Mouse (Mus musculus): ENCODE measurements at regions not wholly inside any gene's neighbourhood (a gene's known extent, or its start where the extent isn't known, plus 50 kb on each side); places are given as distances from the start of the nearest gene placed in this dataset.

DNA sequence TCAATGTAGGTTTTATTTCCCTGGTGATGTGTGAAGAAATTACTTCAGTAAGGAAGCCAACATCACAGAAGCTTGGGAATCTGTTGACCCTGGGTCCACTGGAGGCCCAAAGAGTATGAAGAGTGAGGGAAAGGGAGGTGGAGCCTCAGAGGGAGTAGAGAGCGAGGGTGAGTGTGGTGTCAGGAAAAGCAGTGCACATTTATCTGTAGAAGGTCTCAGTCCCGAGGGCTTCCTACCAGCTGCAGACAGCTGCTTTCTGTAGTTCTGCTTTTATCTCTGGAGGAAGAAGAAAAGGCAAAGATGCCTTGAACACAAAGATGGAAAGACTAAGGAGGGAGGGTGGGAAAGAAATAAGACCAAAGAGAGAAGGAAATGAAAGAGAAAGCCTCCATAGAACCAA lies 133.5 kb downstream of the Emp1 start:
- TF ChIP-seq POLR2A (IDR thresholded peaks at IDR 0.05; ENCODE audit: control insufficient read depth, low read depth, low read length) (no peak), CTCF (IDR thresholded peaks at IDR 0.05; ENCODE audit: control insufficient read depth, insufficient read depth, insufficient replicate concordance, low read depth, low read length) (no peak)
- H3K36me3 ChIP-seq (ENCODE audit: control insufficient read depth, insufficient read depth, low read length): no peaks in the 10 kb centered on the region

DNA sequence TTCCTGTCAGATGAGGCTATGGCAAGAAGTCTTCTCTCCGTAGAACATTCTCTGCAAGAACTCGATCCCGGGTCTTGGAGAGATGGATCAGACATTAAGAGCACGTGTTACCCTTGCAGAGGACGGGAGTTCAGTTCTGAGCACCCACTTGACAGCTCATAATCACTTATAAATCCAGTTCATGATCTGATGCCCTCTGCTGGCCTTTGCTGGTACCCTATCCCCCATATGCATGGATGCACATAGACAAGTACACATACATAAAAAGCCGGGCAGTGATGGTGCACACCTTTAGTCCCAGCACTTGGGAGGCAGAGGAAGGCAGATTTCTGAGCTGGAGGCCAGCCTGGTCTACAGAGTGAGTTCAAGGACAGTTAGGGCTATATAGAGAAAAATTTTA lies 136.2 kb downstream of the Emp1 start:
- Histone ChIP-seq H3K36me3 (ENCODE audit: control insufficient read depth, insufficient read depth, low read length) (no peaks in the 10 kb centered on the region), H3K4me1 (ENCODE audit: control insufficient read depth, insufficient read depth, low read length) (no peaks in the 10 kb centered on the region), H3K27ac (ENCODE audit: control insufficient read depth, insufficient read depth, low read depth, low read length) (no peak overlapping the region), H3K4me3 (ENCODE audit: control insufficient read depth, low read depth, low read length) (no peak overlapping the region), H3K27me3 (ENCODE audit: control insufficient read depth, insufficient read depth, low read length) (no peaks in the 10 kb centered on the region)
- TF ChIP-seq POLR2A (IDR thresholded peaks at IDR 0.05; ENCODE audit: control insufficient read depth, low read depth, low read length): no peak
- no peak for TF ChIP-seq CTCF (IDR thresholded peaks at IDR 0.05; ENCODE audit: control insufficient read depth, insufficient read depth, insufficient replicate concordance, low read depth, low read length)

More for the DNA sequence above, 133.5 kb downstream of the Emp1 start:
- H3K4me1 ChIP-seq (ENCODE audit: control insufficient read depth, insufficient read depth, low read length): no peaks in the 10 kb centered on the region
- H3K27ac ChIP-seq (ENCODE audit: control insufficient read depth, insufficient read depth, low read depth, low read length): no peak overlapping the region
- no peak overlapping the region for H3K4me3 ChIP-seq (ENCODE audit: control insufficient read depth, low read depth, low read length)
- no peaks in the 10 kb centered on the region for H3K27me3 ChIP-seq (ENCODE audit: control insufficient read depth, insufficient read depth, low read length)

DNA sequence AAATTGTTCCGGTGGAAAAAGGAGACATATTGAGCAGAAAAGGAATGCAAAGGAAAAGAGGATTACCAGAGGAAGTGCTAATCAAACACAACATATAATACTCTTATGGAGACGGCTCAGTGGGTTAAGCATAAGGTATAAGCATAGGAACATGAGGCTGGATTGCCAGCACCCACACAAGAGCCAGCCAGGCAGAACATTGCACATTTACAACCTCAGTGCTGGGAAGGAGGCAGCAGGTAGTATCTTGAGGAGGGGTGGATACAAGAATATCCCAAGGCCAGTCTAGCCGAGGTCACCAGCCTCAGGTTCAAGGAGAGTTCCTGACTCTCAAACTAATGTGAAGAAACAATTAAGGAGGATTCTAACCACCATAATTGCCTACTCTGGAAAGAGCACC lies 138.0 kb downstream of the Emp1 start:
- H3K4me3 ChIP-seq (ENCODE audit: control insufficient read depth, low read depth, low read length): no peak overlapping the region
- TF ChIP-seq CTCF (IDR thresholded peaks at IDR 0.05; ENCODE audit: control insufficient read depth, insufficient read depth, insufficient replicate concordance, low read depth, low read length) (no peak), POLR2A (IDR thresholded peaks at IDR 0.05; ENCODE audit: control insufficient read depth, low read depth, low read length) (no peak)
- no peak overlapping the region for H3K27ac ChIP-seq (ENCODE audit: control insufficient read depth, insufficient read depth, low read depth, low read length)

DNA sequence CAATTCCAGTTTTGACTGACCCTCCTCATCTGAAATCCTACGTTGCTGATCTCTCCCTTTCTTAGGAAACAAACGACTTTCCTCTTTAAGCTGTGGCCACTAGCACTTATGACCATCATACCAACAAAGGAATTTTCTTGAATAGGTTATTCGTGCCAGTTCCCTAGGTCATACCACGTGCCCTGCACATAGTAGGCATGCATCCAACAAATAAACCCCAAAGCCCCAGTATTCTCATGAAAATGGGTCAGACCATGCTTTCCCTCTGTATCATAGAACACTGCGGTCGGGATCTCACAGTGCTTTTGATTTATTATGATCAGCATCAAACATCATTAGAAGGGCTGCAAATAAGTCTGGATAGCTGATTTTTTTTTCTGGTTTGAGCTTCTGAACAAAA lies 139.4 kb downstream of the Emp1 start:
- Histone ChIP-seq H3K4me3 (ENCODE audit: control insufficient read depth, low read depth, low read length) (no peak overlapping the region), H3K4me1 (ENCODE audit: control insufficient read depth, insufficient read depth, low read length) (no peaks in the 10 kb centered on the region), H3K27ac (ENCODE audit: control insufficient read depth, insufficient read depth, low read depth, low read length) (no peak overlapping the region), H3K36me3 (ENCODE audit: control insufficient read depth, insufficient read depth, low read length) (no peaks in the 10 kb centered on the region), H3K27me3 (ENCODE audit: control insufficient read depth, insufficient read depth, low read length) (no peaks in the 10 kb centered on the region)
- no peak for TF ChIP-seq POLR2A (IDR thresholded peaks at IDR 0.05; ENCODE audit: control insufficient read depth, low read depth, low read length)
- TF ChIP-seq CTCF (IDR thresholded peaks at IDR 0.05; ENCODE audit: control insufficient read depth, insufficient read depth, insufficient replicate concordance, low read depth, low read length): no peak

More for the DNA sequence above, 138.0 kb downstream of the Emp1 start:
- no peaks in the 10 kb centered on the region for H3K4me1 ChIP-seq (ENCODE audit: control insufficient read depth, insufficient read depth, low read length)
- H3K27me3 ChIP-seq (ENCODE audit: control insufficient read depth, insufficient read depth, low read length): no peaks in the 10 kb centered on the region
- H3K36me3 ChIP-seq (ENCODE audit: control insufficient read depth, insufficient read depth, low read length): no peaks in the 10 kb centered on the region

- Histone ChIP-seq H3K4me1 (ENCODE audit: control insufficient read depth, insufficient read depth, low read length) (no peaks in the 10 kb centered on the region), H3K4me3 (ENCODE audit: control insufficient read depth, low read depth, low read length) (no peak overlapping the region), H3K27ac (ENCODE audit: control insufficient read depth, insufficient read depth, low read depth, low read length) (no peak overlapping the region), H3K27me3 (ENCODE audit: control insufficient read depth, insufficient read depth, low read length) (no peaks in the 10 kb centered on the region), H3K36me3 (ENCODE audit: control insufficient read depth, insufficient read depth, low read length) (no peaks in the 10 kb centered on the region)
- TF ChIP-seq POLR2A (IDR thresholded peaks at IDR 0.05; ENCODE audit: control insufficient read depth, low read depth, low read length): no peak
- TF ChIP-seq CTCF (IDR thresholded peaks at IDR 0.05; ENCODE audit: control insufficient read depth, insufficient read depth, insufficient replicate concordance, low read depth, low read length): no peak
Observed at GRCm38 (mm10) chr6:135502405-135502804, 140.1 kb downstream of the Emp1 start.

- Histone ChIP-seq H3K36me3 (ENCODE audit: control insufficient read depth, insufficient read depth, low read length) (no peaks in the 10 kb centered on the region), H3K27ac (ENCODE audit: control insufficient read depth, insufficient read depth, low read depth, low read length) (no peak overlapping the region), H3K27me3 (ENCODE audit: control insufficient read depth, insufficient read depth, low read length) (no peaks in the 10 kb centered on the region), H3K4me3 (ENCODE audit: control insufficient read depth, low read depth, low read length) (no peak overlapping the region), H3K4me1 (ENCODE audit: control insufficient read depth, insufficient read depth, low read length) (no peaks in the 10 kb centered on the region)
- TF ChIP-seq CTCF (IDR thresholded peaks at IDR 0.05; ENCODE audit: control insufficient read depth, insufficient read depth, insufficient replicate concordance, low read depth, low read length) (no peak), POLR2A (IDR thresholded peaks at IDR 0.05; ENCODE audit: control insufficient read depth, low read depth, low read length) (no peak)
Observed at GRCm38 (mm10) chr6:135518710-135519437, 156.5 kb downstream of the Emp1 start.

- no peaks in the 10 kb centered on the region for H3K4me1 ChIP-seq (ENCODE audit: control insufficient read depth, insufficient read depth, low read length)
- H3K36me3 ChIP-seq (ENCODE audit: control insufficient read depth, insufficient read depth, low read length): no peaks in the 10 kb centered on the region
- H3K27ac ChIP-seq (ENCODE audit: control insufficient read depth, insufficient read depth, low read depth, low read length): no peak overlapping the region
- H3K4me3 ChIP-seq (ENCODE audit: control insufficient read depth, low read depth, low read length): no peak overlapping the region
- TF ChIP-seq POLR2A (IDR thresholded peaks at IDR 0.05; ENCODE audit: control insufficient read depth, low read depth, low read length) (no peak), CTCF (IDR thresholded peaks at IDR 0.05; ENCODE audit: control insufficient read depth, insufficient read depth, insufficient replicate concordance, low read depth, low read length) (no peak)
- no peaks in the 10 kb centered on the region for H3K27me3 ChIP-seq (ENCODE audit: control insufficient read depth, insufficient read depth, low read length)
Observed at GRCm38 (mm10) chr6:135519438-135519803, 157.1 kb downstream of the Emp1 start.
